Comparison of ENCODE assay signal across 16 mouse cellular contexts in the genomic region with DNA sequence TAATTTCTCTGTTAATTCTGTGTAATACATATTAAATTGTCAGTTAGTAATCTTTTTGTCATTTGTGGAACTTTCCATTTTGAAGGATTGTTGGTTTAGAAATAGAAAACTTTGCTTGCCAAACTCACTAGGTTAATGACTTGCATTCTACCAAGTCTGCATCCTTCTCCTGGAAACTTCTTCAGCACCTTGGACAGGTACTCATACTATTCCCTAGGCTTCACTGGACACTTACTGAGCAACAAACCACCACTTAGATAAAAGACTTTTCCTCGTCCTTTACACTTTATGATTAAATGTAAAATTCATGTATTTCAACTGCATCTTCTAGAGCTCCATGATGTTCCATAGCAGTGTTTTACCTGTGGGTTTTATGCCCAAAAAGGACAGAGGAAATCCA. TPM values are rescaled to one million over a fixed set of nuclear protein-coding genes. Genes with fewer than 3 reads are reported as not detected.
DNase-seq lines count a peak whose midpoint lies in the region; ATAC-seq lines count a peak whose summit lies in the region.
"Had no signal": no experiment of that assay in that cellular context is flagged by ENCODE, and none has a peak within 500 bp of the region (broad histone marks: within the 10 kb centered on the region; RNA-seq: fewer than 3 reads in every experiment).

No protein-coding gene starts in this region.

- DNase-seq in embryonic facial prominence, embryonic 11.5 days (ENCODE audit: low spot score) = peak; percentile 71
- DNase-seq in embryonic facial prominence, embryonic 10.5 days (ENCODE audit: low spot score) = no peak
- DNase-seq in lung, postnatal 10 days = peak; percentile 2
- no peak for DNase-seq in lung, postnatal 4 days
- DNase-seq in embryo, embryonic 10.5 days (ENCODE audit: low spot score) = peak; percentile 61
- DNase-seq in cerebellum, postnatal 36 days = no peak
- DNase-seq: B cell, adult 2 months; cerebellum, adult 2 months; heart, postnatal 4 days had no signal

- H3K4me3 ChIP-seq in embryonic facial prominence, embryonic 11.5 days (ENCODE audit: low read depth, low read length) = no peak overlapping the region
- no peak overlapping the region for H3K4me3 ChIP-seq in embryonic facial prominence, embryonic 10.5 days
- H3K4me3 ChIP-seq in neural tube, embryonic 15.5 days (replicated peaks) = peak overlapping the region; percentile 22; the same call in 1 of the 2 replicates
- H3K4me3 ChIP-seq in kidney, embryonic 14.5 days (ENCODE audit: low read length) = no peak overlapping the region
- H3K4me3 ChIP-seq: heart, embryonic 10.5 days; kidney, embryonic 15.5 days; limb, embryonic 15.5 days had no signal

- no peaks in the 10 kb centered on the region for H3K4me1 ChIP-seq in embryonic facial prominence, embryonic 11.5 days (ENCODE audit: control insufficient read depth, insufficient read depth, low read length)
- H3K4me1 ChIP-seq in embryonic facial prominence, embryonic 10.5 days = peaks cover 8% of the 10 kb centered on the region
- H3K4me1 ChIP-seq in neural tube, embryonic 15.5 days = peaks cover 6% of the 10 kb centered on the region
- H3K4me1 ChIP-seq in kidney, embryonic 14.5 days (ENCODE audit: control insufficient read depth, insufficient read depth, low read length) = no peaks in the 10 kb centered on the region
- H3K4me1 ChIP-seq: kidney, embryonic 15.5 days had no signal

- no peaks in the 10 kb centered on the region for H3K36me3 ChIP-seq in embryonic facial prominence, embryonic 11.5 days (replicated peaks; ENCODE audit: control insufficient read depth, insufficient read depth, low read depth, low read length)
- H3K36me3 ChIP-seq in embryonic facial prominence, embryonic 10.5 days (replicated peaks) = no peaks in the 10 kb centered on the region
- no peaks in the 10 kb centered on the region for H3K36me3 ChIP-seq in neural tube, embryonic 15.5 days
- no peaks in the 10 kb centered on the region for H3K36me3 ChIP-seq in kidney, embryonic 14.5 days (ENCODE audit: control insufficient read depth, insufficient read depth, low read length)
- H3K36me3 ChIP-seq: heart, embryonic 10.5 days; kidney, embryonic 15.5 days; limb, embryonic 15.5 days had no signal

- WGBS in embryonic facial prominence, embryonic 11.5 days = 33% methylated on average over 1 of the region's 1 CpGs
- WGBS in embryonic facial prominence, embryonic 10.5 days = 37% methylated on average over 1 of the region's 1 CpGs
- 44% methylated on average over 1 of the region's 1 CpGs for WGBS in neural tube, embryonic 15.5 days
- WGBS in kidney, embryonic 14.5 days = 18% methylated on average over 1 of the region's 1 CpGs

- H3K27ac ChIP-seq in embryonic facial prominence, embryonic 11.5 days (replicated peaks; ENCODE audit: low read depth, low read length) = no peak overlapping the region
- H3K27ac ChIP-seq in embryonic facial prominence, embryonic 10.5 days (replicated peaks) = no peak overlapping the region
- no peak overlapping the region for H3K27ac ChIP-seq in neural tube, embryonic 15.5 days (replicated peaks)
- H3K27ac ChIP-seq in kidney, embryonic 14.5 days (ENCODE audit: low read depth, low read length) = no peak overlapping the region
- H3K27ac ChIP-seq: heart, embryonic 10.5 days; kidney, embryonic 15.5 days; limb, embryonic 15.5 days; macrophage had no signal

- H3K27me3 ChIP-seq in embryonic facial prominence, embryonic 11.5 days (ENCODE audit: control insufficient read depth, insufficient read depth, low read length) = peaks cover 12% of the 10 kb centered on the region
- H3K27me3 ChIP-seq in embryonic facial prominence, embryonic 10.5 days (replicated peaks; ENCODE audit: low read depth, poor library complexity, severe bottlenecking) = peaks cover 40% of the 10 kb centered on the region
- H3K27me3 ChIP-seq in neural tube, embryonic 15.5 days (replicated peaks) = no peaks in the 10 kb centered on the region
- H3K27me3 ChIP-seq in kidney, embryonic 14.5 days (ENCODE audit: control insufficient read depth, insufficient read depth, low read length) = peaks cover 13% of the 10 kb centered on the region
- H3K27me3 ChIP-seq: Patski had no signal

- H3K9ac ChIP-seq in embryonic facial prominence, embryonic 11.5 days (replicated peaks; ENCODE audit: low read length) = no peak overlapping the region
- no peak overlapping the region for H3K9ac ChIP-seq in neural tube, embryonic 15.5 days (replicated peaks)
- no peak overlapping the region for H3K9ac ChIP-seq in kidney, embryonic 14.5 days (ENCODE audit: low read depth, low read length)
- H3K9ac ChIP-seq: kidney, embryonic 15.5 days; limb, embryonic 15.5 days had no signal

- H3K4me2 ChIP-seq in embryonic facial prominence, embryonic 11.5 days (ENCODE audit: low read depth, low read length) = no peak overlapping the region
- peak overlapping the region; percentile 74 for H3K4me2 ChIP-seq in neural tube, embryonic 15.5 days
- H3K4me2 ChIP-seq in kidney, embryonic 14.5 days (replicated peaks; ENCODE audit: low read depth, low read length) = no peak overlapping the region
- H3K4me2 ChIP-seq: kidney, embryonic 15.5 days; limb, embryonic 15.5 days had no signal

- no peak for ATAC-seq in embryonic facial prominence, embryonic 11.5 days (replicated peaks; ENCODE audit: insufficient number of reproducible peaks, low FRiP score, low TSS enrichment, low read depth)
- no peak for ATAC-seq in neural tube, embryonic 15.5 days (ENCODE audit: low FRiP score)
- ATAC-seq in kidney, embryonic 14.5 days (ENCODE audit: low FRiP score, low TSS enrichment) = no peak
- ATAC-seq: Patski had no signal

- no peaks in the 10 kb centered on the region for H3K9me3 ChIP-seq in embryonic facial prominence, embryonic 11.5 days (replicated peaks; ENCODE audit: control insufficient read depth, low read length)
- H3K9me3 ChIP-seq in embryonic facial prominence, embryonic 10.5 days = no peaks in the 10 kb centered on the region
- H3K9me3 ChIP-seq in neural tube, embryonic 15.5 days (replicated peaks) = no peaks in the 10 kb centered on the region
- no peaks in the 10 kb centered on the region for H3K9me3 ChIP-seq in kidney, embryonic 14.5 days (ENCODE audit: control insufficient read depth, low read length)
- H3K9me3 ChIP-seq: heart, embryonic 10.5 days; kidney, embryonic 15.5 days; limb, embryonic 15.5 days had no signal

RNA-seq across cellular contexts. Expression of a gene that starts 4.0 kb away (rescaled TPM):
- 0.10 and 0.15 TPM in 2 replicates for polyA plus RNA-seq in embryonic facial prominence, embryonic 11.5 days (2014; fragmentation: Nextera tagmentation; extraction: Ambion mirVana)
- polyA plus RNA-seq in embryonic facial prominence, embryonic 10.5 days (2016; fragmentation: Nextera tagmentation; extraction: Ambion mirVana) = 0.07 TPM in 1 of 2 replicates, not detected in the other
- 76.4 and 89.6 TPM in 2 replicates for polyA plus RNA-seq in neural tube, embryonic 15.5 days (2015; fragmentation: Nextera tagmentation; extraction: Ambion mirVana)
- not detected in 2 replicates for polyA plus RNA-seq in kidney, embryonic 14.5 days (2014; fragmentation: Nextera tagmentation; extraction: Ambion mirVana)
- polyA plus RNA-seq: heart, embryonic 10.5 days; kidney, embryonic 15.5 days; macrophage; Patski had no signal

Comparison
In these comparisons a context has a peak if more than half of its experiments do, and no peak if none do; other contexts are left out.
1. DNase-seq: peak in embryonic facial prominence, embryonic 11.5 days (single experiment), lung, postnatal 10 days (single experiment) and embryo, embryonic 10.5 days (single experiment); none in embryonic facial prominence, embryonic 10.5 days (single experiment), lung, postnatal 4 days (0 of 2) and cerebellum, postnatal 36 days (0 of 2).
2. RNA of a gene that starts 4.0 kb away (polyA plus RNA-seq): 76.4 to 89.6 TPM in neural tube, embryonic 15.5 days; 0.10 to 0.15 TPM in embryonic facial prominence, embryonic 11.5 days, 0.07 TPM in embryonic facial prominence, embryonic 10.5 days and not detected in kidney, embryonic 14.5 days; every median in the first group is over 10 times any median in the second.